Mouse (Mus musculus) brain, embryonic 18.5 days (tissue): ENCODE data around the gene Pitpnm1.

ENCODE experiments used
- DNase-seq: peaks from one replicate; pipeline ENCODE4 v3.0.0-alpha.2; 2012; ENCODE audit warnings: low read depth, low spot score

Gene Pitpnm1

GRCm38 (mm10) chr19:4068717-4069410, 30.9 kb upstream of the Pitpnm1 start:
- no peak for DNase-seq

- DNase-seq, result no peak
These were observed 29.5 kb upstream of the Pitpnm1 start for GRCm38 (mm10) chr19:4070311-4070710.

GRCm38 (mm10) chr19:4070756-4071155, 29.0 kb upstream of the Pitpnm1 start:
- DNase-seq, result no peak

- no peak for DNase-seq
These were observed 28.4 kb upstream of the Pitpnm1 start for GRCm38 (mm10) chr19:4071406-4071805.

GRCm38 (mm10) chr19:4072706-4073424, 26.9 kb upstream of the Pitpnm1 start:
- DNase-seq, result no peak

- DNase-seq, result no peak
These were observed 24.3 kb upstream of the Pitpnm1 start for GRCm38 (mm10) chr19:4075531-4075930.

- DNase-seq, result no peak
These were observed 20.2 kb upstream of the Pitpnm1 start for GRCm38 (mm10) chr19:4079594-4079993.

- no peak for DNase-seq
These were observed 19.2 kb upstream of the Pitpnm1 start for GRCm38 (mm10) chr19:4080511-4081009.

GRCm38 (mm10) chr19:4081394-4081793, 18.4 kb upstream of the Pitpnm1 start, which contains the start of gene Cabp2:
TSS of gene Cabp2 (plus strand) at chr19:4081578.
- no peak for DNase-seq

GRCm38 (mm10) chr19:4082219-4082965, 17.4 kb upstream of the Pitpnm1 start:
- no peak for DNase-seq

GRCm38 (mm10) chr19:4083316-4083715, 16.5 kb upstream of the Pitpnm1 start:
- no peak for DNase-seq

GRCm38 (mm10) chr19:4083826-4084225, 16.0 kb upstream of the Pitpnm1 start:
- DNase-seq, result no peak

GRCm38 (mm10) chr19:4084984-4085383, 14.8 kb upstream of the Pitpnm1 start:
- DNase-seq, result no peak

GRCm38 (mm10) chr19:4086156-4086555, 13.6 kb upstream of the Pitpnm1 start:
- no peak for DNase-seq

- DNase-seq, result no peak
These were observed 12.7 kb upstream of the Pitpnm1 start for GRCm38 (mm10) chr19:4087090-4087489.

- no peak for DNase-seq
These were observed 11.7 kb upstream of the Pitpnm1 start for GRCm38 (mm10) chr19:4088146-4088545.

GRCm38 (mm10) chr19:4089128-4089527, 10.7 kb upstream of the Pitpnm1 start:
- no peak for DNase-seq

- no peak for DNase-seq
These were observed 9.4 kb upstream of the Pitpnm1 start for GRCm38 (mm10) chr19:4090446-4090845.

GRCm38 (mm10) chr19:4091383-4091782, 8.4 kb upstream of the Pitpnm1 start:
- DNase-seq, result no peak

- no peak for DNase-seq
These were observed 7.0 kb upstream of the Pitpnm1 start for GRCm38 (mm10) chr19:4092750-4093149.

- DNase-seq, result no peak
These were observed 6.0 kb upstream of the Pitpnm1 start for GRCm38 (mm10) chr19:4093772-4094171.

GRCm38 (mm10) chr19:4094348-4094747, 5.5 kb upstream of the Pitpnm1 start:
- DNase-seq, result no peak
